Mouse (Mus musculus): Measurements from ENCODE around the gene Adgrg5. TPM values are rescaled to one million over a fixed set of nuclear protein-coding genes. Genes with fewer than 3 reads are reported as not detected.

The Adgrg5 gene
- polyA plus RNA-seq, 1 experiment from 2014 or later, result 0.07 TPM

GRCm38 (mm10) chr8:94901031-94901430 is 22.5 kb upstream of the Adgrg5 start:
- no peaks in the 10 kb centered on the region for H3K9me3 ChIP-seq
- H3K9ac ChIP-seq, result 0 out of 2 replicates have a peak overlapping the region, but pooled peaks have one; percentile 28
- peaks cover 47% of the 10 kb centered on the region for H3K36me3 ChIP-seq
- H3K27ac ChIP-seq, result no peak overlapping the region
- no peaks in the 10 kb centered on the region for H3K27me3 ChIP-seq
- peaks cover 31% of the 10 kb centered on the region for H3K4me1 ChIP-seq
- WGBS, result 14% methylated on average over 5 of the region's 5 CpGs
- no peak overlapping the region for H3K4me2 ChIP-seq
- ATAC-seq (ENCODE audit: insufficient number of reproducible peaks, insufficient read depth, low FRiP score, low TSS enrichment, low read depth), result no peak
- no peak overlapping the region for H3K4me3 ChIP-seq

DNA sequence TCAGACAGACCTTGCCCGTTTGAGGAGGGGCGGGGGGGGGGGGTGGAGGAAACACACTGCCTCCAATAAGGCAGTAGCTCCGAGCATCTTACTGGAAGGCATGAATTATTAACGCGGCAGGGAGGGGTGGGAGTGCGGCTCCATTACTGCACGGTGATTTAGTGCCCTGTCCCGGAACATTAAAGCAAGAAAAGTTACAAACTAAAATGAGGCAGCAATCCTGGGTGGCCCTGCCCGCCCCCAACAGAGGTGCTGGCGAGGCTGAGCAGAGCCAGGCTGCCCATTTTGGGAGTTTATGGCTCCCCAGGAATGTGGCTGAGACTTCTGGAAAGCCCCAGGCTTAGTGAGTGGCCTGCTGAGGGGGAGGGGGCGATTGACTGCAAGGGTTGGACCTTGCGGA is 19.8 kb upstream of the Adgrg5 start:
- Histone ChIP-seq H3K4me2 (no peak overlapping the region), H3K9me3 (no peaks in the 10 kb centered on the region), H3K4me3 (no peak overlapping the region), H3K27ac (no peak overlapping the region), H3K36me3 (peaks cover 73% of the 10 kb centered on the region), H3K27me3 (no peaks in the 10 kb centered on the region), H3K4me1 (peaks cover 29% of the 10 kb centered on the region), H3K9ac (no peak overlapping the region)
- WGBS, result 67% methylated on average over 12 of the region's 12 CpGs
- no peak for ATAC-seq (ENCODE audit: insufficient number of reproducible peaks, insufficient read depth, low FRiP score, low TSS enrichment, low read depth)

- peaks cover 24% of the 10 kb centered on the region for H3K4me1 ChIP-seq
- H3K9me3 ChIP-seq, result no peaks in the 10 kb centered on the region
- H3K4me2 ChIP-seq, result no peak overlapping the region
- no peak overlapping the region for H3K27ac ChIP-seq
- no peak overlapping the region for H3K4me3 ChIP-seq
- no peaks in the 10 kb centered on the region for H3K27me3 ChIP-seq
- ATAC-seq (ENCODE audit: insufficient number of reproducible peaks, insufficient read depth, low FRiP score, low TSS enrichment, low read depth), result no peak
- peaks cover 78% of the 10 kb centered on the region for H3K36me3 ChIP-seq
- H3K9ac ChIP-seq, result no peak overlapping the region
- WGBS, result 68% methylated on average over 12 of the region's 12 CpGs
Measured at GRCm38 (mm10) chr8:94904450-94905175, 18.9 kb upstream of the Adgrg5 start.

GRCm38 (mm10) chr8:94907591-94908300 is 15.7 kb upstream of the Adgrg5 start:
- Histone ChIP-seq H3K9ac (no peak overlapping the region), H3K9me3 (no peaks in the 10 kb centered on the region), H3K4me3 (no peak overlapping the region), H3K27ac (no peak overlapping the region), H3K4me1 (peaks cover 15% of the 10 kb centered on the region), H3K4me2 (no peak overlapping the region), H3K36me3 (peaks cover 91% of the 10 kb centered on the region), H3K27me3 (peaks cover 5% of the 10 kb centered on the region)
- ATAC-seq (ENCODE audit: insufficient number of reproducible peaks, insufficient read depth, low FRiP score, low TSS enrichment, low read depth), result no peak
- WGBS, result 81% methylated on average over 18 of the region's 18 CpGs

- 8% methylated on average over 4 of the region's 4 CpGs for WGBS
- no peak overlapping the region for H3K9ac ChIP-seq
Measured at GRCm38 (mm10) chr8:94908847-94909246, 14.6 kb upstream of the Adgrg5 start.

GRCm38 (mm10) chr8:94913061-94913660 is 10.3 kb upstream of the Adgrg5 start:
- Histone ChIP-seq H3K27me3 (peaks cover 17% of the 10 kb centered on the region), H3K4me3 (peak overlapping the region; percentile 38), H3K36me3 (peaks cover 40% of the 10 kb centered on the region), H3K27ac (no peak overlapping the region), H3K4me1 (peaks cover 52% of the 10 kb centered on the region), H3K4me2 (peak overlapping the region; percentile 85), H3K9me3 (no peaks in the 10 kb centered on the region), H3K9ac (peak overlapping the region; percentile 54; the same call in 1 of the 2 replicates)
- ATAC-seq (ENCODE audit: insufficient number of reproducible peaks, insufficient read depth, low FRiP score, low TSS enrichment, low read depth), result no peak
- 8% methylated on average over 77 of the region's 77 CpGs for WGBS

More at GRCm38 (mm10) chr8:94908847-94909246, 14.6 kb upstream of the Adgrg5 start:
- no peak for ATAC-seq (ENCODE audit: insufficient number of reproducible peaks, insufficient read depth, low FRiP score, low TSS enrichment, low read depth)
- Histone ChIP-seq H3K4me3 (no peak overlapping the region), H3K36me3 (peaks cover 82% of the 10 kb centered on the region), H3K27me3 (peaks cover 16% of the 10 kb centered on the region), H3K4me1 (peaks cover 26% of the 10 kb centered on the region), H3K9me3 (no peaks in the 10 kb centered on the region), H3K27ac (no peak overlapping the region), H3K4me2 (no peak overlapping the region)

DNA sequence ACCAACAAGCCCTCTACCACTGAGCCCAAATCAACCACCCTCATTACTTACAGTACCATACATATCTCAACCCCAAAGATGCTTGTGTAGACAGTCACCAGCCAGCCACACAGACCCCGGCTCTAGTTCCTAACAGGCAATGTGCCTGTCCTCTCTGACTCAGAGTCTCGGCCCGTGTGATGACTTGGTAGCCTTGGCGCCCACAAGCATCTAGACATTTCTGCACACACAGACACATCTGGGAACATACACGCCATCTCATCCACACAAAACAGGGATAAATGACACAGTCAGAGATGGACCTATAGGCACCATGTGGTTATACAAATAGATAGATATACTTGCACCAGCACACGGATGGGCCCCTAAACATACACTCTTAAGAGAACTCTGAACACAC is 9.2 kb upstream of the Adgrg5 start:
- 0 out of 2 replicates have a peak overlapping the region, but pooled peaks have one; percentile 54 for H3K9ac ChIP-seq
- peaks cover 17% of the 10 kb centered on the region for H3K27me3 ChIP-seq
- ATAC-seq (ENCODE audit: insufficient number of reproducible peaks, insufficient read depth, low FRiP score, low TSS enrichment, low read depth), result no peak
- peak overlapping the region; percentile 80 for H3K27ac ChIP-seq
- H3K9me3 ChIP-seq, result no peaks in the 10 kb centered on the region
- 63% methylated on average over 6 of the region's 6 CpGs for WGBS
- peaks cover 33% of the 10 kb centered on the region for H3K36me3 ChIP-seq
- H3K4me1 ChIP-seq, result peaks cover 57% of the 10 kb centered on the region
- H3K4me3 ChIP-seq, result peak overlapping the region; percentile 15; the same call in 1 of the 2 replicates
- peak overlapping the region; percentile 85 for H3K4me2 ChIP-seq

- Histone ChIP-seq H3K36me3 (peaks cover 28% of the 10 kb centered on the region), H3K27ac (peak overlapping the region; percentile 80), H3K4me2 (peak overlapping the region; percentile 85), H3K4me1 (peaks cover 54% of the 10 kb centered on the region), H3K4me3 (peak overlapping the region; percentile 15), H3K9ac (0 out of 2 replicates have a peak overlapping the region, but pooled peaks have one; percentile 37), H3K27me3 (peaks cover 17% of the 10 kb centered on the region), H3K9me3 (no peaks in the 10 kb centered on the region)
- peak; percentile 43 for ATAC-seq (ENCODE audit: insufficient number of reproducible peaks, insufficient read depth, low FRiP score, low TSS enrichment, low read depth)
- 10% methylated on average over 3 of the region's 3 CpGs for WGBS
Measured at GRCm38 (mm10) chr8:94914701-94915101, 8.8 kb upstream of the Adgrg5 start.

DNA sequence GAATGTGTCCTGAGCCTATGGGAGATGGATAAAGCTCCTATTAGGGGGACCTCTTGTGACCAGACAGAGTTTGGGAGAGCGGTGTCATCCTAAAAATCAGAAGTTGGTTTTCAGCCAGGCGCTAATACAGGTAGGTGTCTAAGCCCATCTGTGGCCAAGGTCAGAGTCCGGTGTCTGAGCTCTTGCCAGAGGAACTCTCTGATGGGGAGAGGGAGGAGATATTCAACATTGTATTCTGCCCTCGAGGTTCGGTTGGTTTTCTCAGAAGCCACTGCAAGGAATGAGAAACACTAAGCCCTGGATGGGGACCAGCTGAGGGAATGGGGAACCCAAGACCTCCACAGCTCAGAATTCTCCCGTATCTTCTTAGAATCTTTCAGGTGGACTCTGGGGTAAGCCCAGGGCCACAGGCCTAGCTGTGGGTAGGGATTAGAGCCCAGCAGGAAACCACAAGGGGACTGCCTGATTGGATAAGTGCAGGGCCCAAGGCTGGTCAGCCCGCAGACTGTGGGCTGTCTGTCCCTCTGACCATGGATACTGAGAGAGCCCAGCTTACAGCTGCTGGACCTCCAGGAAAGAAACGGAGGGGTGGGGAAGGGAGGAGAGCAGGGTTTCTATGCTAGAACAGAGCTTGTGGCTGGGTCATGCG is 7.1 kb upstream of the Adgrg5 start:
- Histone ChIP-seq H3K4me3 (peak overlapping the region; percentile 82), H3K4me1 (peaks cover 52% of the 10 kb centered on the region), H3K9me3 (no peaks in the 10 kb centered on the region), H3K36me3 (peaks cover 15% of the 10 kb centered on the region), H3K27ac (peak overlapping the region; percentile 90), H3K4me2 (peak overlapping the region; percentile 85), H3K9ac (peak overlapping the region; percentile 92), H3K27me3 (peaks cover 17% of the 10 kb centered on the region)
- 36% methylated on average over 9 of the region's 9 CpGs for WGBS
- no peak for ATAC-seq (ENCODE audit: insufficient number of reproducible peaks, insufficient read depth, low FRiP score, low TSS enrichment, low read depth)

DNA sequence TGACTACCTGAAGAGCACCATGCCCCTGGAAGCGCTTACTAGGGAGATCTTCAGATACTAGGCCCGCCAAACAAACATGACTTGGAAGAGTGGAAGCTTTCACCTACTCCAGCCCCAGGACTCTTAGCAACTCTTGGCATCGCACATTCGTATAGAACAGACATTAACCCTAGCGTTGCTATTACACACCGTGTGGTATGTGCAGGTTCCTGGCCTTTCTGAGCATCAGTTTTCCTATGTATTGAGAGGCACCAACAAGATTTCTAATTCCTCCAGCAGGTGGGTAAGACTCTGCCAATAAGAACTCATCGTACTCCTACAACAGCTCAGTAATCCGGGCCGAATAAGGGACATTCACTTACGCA is 6.6 kb upstream of the Adgrg5 start:
- Histone ChIP-seq H3K4me1 (peaks cover 50% of the 10 kb centered on the region), H3K4me2 (peak overlapping the region; percentile 85), H3K9me3 (no peaks in the 10 kb centered on the region), H3K27ac (peak overlapping the region; percentile 90), H3K9ac (peak overlapping the region; percentile 92), H3K4me3 (peak overlapping the region; percentile 82), H3K36me3 (peaks cover 10% of the 10 kb centered on the region), H3K27me3 (peaks cover 17% of the 10 kb centered on the region)
- ATAC-seq (ENCODE audit: insufficient number of reproducible peaks, insufficient read depth, low FRiP score, low TSS enrichment, low read depth), result no peak
- WGBS, result 3% methylated on average over 10 of the region's 10 CpGs

DNA sequence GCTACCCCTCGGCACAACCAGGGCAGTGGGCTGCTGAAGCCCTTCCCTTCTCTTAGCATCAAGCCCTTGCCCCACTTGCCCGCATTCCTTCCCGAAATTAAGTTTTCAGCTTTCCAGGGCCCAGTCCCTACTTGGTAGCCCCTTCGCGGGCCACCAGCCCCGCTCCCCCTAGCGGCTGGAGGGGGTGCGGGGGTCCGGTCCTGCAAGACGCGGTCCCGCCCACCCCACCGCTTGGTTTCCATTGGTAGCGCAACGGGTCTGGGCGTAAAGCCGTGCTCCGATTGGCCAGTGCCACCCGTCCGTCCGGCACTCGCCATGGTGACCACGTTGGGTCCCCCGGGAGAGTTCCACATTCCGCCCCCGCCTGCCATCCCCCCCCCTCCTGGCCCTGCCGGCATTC is 6.1 kb upstream of the Adgrg5 start:
- Histone ChIP-seq H3K4me3 (peak overlapping the region; percentile 82), H3K27me3 (peaks cover 16% of the 10 kb centered on the region), H3K27ac (peak overlapping the region; percentile 90), H3K36me3 (peaks cover 6% of the 10 kb centered on the region), H3K4me1 (peaks cover 50% of the 10 kb centered on the region), H3K9ac (peak overlapping the region; percentile 92), H3K4me2 (peak overlapping the region; percentile 85), H3K9me3 (no peaks in the 10 kb centered on the region)
- under 1% methylated on average over 27 of the region's 27 CpGs for WGBS
- peak; percentile 94 for ATAC-seq (ENCODE audit: insufficient number of reproducible peaks, insufficient read depth, low FRiP score, low TSS enrichment, low read depth)

Measured in embryonic facial prominence, embryonic 13.5 days (tissue).